Mouse (Mus musculus) urinary bladder, postnatal 36 days (tissue): ENCODE data around the gene Nutm1.

Experiments
- DNase-seq, 2 experiments: peaks; one replicate each; pipeline ENCODE4 v3.0.0; 2022; ENCODE audit warnings: low spot score in 2 of 2, mixed read lengths in 1 of 2

Gene Nutm1

GRCm38 (mm10) chr2:112261748-112262653, 2.9 kb upstream of the Nutm1 start, which contains the start of gene Nop10:
Nop10 (plus strand) TSS chr2:112261926.
- peak; percentile 70 to 80 for DNase-seq

- no peak for DNase-seq
Measured at GRCm38 (mm10) chr2:112254675-112255515, 4.2 kb downstream of the Nutm1 start.

GRCm38 (mm10) chr2:112249780-112250453, 9.2 kb downstream of the Nutm1 start:
- no peak for DNase-seq

GRCm38 (mm10) chr2:112247323-112247722, 11.8 kb downstream of the Nutm1 start:
- no peak for DNase-seq

- DNase-seq = peak in 1 of 2 experiments; percentile 23
Measured at GRCm38 (mm10) chr2:112246193-112246592, 12.9 kb downstream of the Nutm1 start.

- DNase-seq = peak; percentile 35 to 46
Measured at GRCm38 (mm10) chr2:112245307-112245706, 13.8 kb downstream of the Nutm1 start.

GRCm38 (mm10) chr2:112241787-112242186, 17.3 kb downstream of the Nutm1 start:
- no peak for DNase-seq

GRCm38 (mm10) chr2:112239935-112240721, 19.0 kb downstream of the Nutm1 start:
- DNase-seq = no peak

- DNase-seq = peak; percentile 75 to 84
Measured at GRCm38 (mm10) chr2:112239212-112239934, 19.7 kb downstream of the Nutm1 start, which contains the start of gene Lpcat4. Lpcat4 (plus strand) TSS chr2:112239468.

GRCm38 (mm10) chr2:112238006-112238405, 21.1 kb downstream of the Nutm1 start:
- DNase-seq = no peak

- no peak for DNase-seq
Measured at GRCm38 (mm10) chr2:112236620-112237019, 22.5 kb downstream of the Nutm1 start.

- no peak for DNase-seq
Measured at GRCm38 (mm10) chr2:112232623-112233022, 26.5 kb downstream of the Nutm1 start.

- DNase-seq = no peak
Measured at GRCm38 (mm10) chr2:112224356-112224755, 34.7 kb downstream of the Nutm1 start.

- DNase-seq = no peak
Measured at GRCm38 (mm10) chr2:112222607-112223006, 36.5 kb downstream of the Nutm1 start.

GRCm38 (mm10) chr2:112220880-112221279, 38.2 kb downstream of the Nutm1 start:
- DNase-seq = no peak

GRCm38 (mm10) chr2:112217614-112218013, 41.5 kb downstream of the Nutm1 start:
- no peak for DNase-seq

- DNase-seq = no peak
Measured at GRCm38 (mm10) chr2:112215977-112216376, 43.1 kb downstream of the Nutm1 start.

- DNase-seq = no peak
Measured at GRCm38 (mm10) chr2:112210699-112211098, 48.4 kb downstream of the Nutm1 start.

- DNase-seq = no peak
Measured at GRCm38 (mm10) chr2:112210142-112210541, 48.9 kb downstream of the Nutm1 start.

- DNase-seq = no peak
Measured at GRCm38 (mm10) chr2:112203056-112203455, 56.0 kb downstream of the Nutm1 start.
